Mouse (Mus musculus) NIH3T3 (cell line): ENCODE measurements around the gene Trp73.

Source experiments
- DNase-seq: peaks from one replicate; pipeline ENCODE4 v3.0.0-alpha.2; 2012; ENCODE audit warnings: low read depth

Trp73 gene

GRCm38 (mm10) chr4:154142211-154143040 lies 2.4 kb upstream of the Trp73 start, which contains the start of gene Wrap73:
TSS of gene Wrap73 (plus strand) at chr4:154142372.
- DNase-seq: peak; percentile 92

- no peak for DNase-seq
Measured at GRCm38 (mm10) chr4:154141009-154141867, 1.2 kb upstream of the Trp73 start.

DNA sequence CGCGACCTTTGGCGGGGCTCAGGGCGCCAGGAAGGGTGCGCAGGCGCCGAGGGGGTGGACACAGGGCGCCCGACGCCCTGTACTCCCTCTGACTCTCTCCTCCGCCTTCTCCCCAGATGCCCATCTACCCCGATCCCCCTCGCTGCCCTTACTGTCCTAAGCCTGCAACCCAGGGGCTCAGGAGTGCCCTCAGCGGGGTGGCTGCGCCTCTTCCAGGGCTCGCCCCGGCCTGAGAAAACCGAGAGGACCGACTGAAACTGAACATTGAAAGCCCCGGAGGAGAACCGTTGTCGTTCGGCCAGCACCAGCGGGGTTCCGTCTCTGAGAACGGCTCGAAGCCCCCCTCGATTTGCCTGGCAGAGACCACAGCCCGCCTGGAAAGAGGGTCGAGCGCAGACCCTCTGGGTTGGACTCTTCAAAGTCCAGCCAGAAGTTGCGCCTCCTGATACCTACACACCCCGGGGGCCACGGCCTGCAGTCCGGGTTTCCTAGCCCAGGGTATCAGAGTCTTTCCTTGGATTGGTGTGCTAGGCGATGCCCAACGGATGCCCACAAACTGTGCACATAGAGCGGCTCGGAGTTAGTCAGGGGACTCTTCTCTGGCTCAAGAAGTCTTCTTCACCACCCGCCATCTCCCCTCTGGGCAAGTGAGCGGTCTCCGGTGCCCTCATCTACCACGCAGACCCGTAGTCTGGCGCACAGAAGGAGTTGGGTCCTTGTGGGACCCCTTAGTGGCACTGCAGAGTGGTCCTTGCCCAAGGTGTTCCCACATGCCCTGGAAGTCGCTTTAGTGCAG lies 403 bp upstream of the Trp73 start:
- DNase-seq: no peak

DNA sequence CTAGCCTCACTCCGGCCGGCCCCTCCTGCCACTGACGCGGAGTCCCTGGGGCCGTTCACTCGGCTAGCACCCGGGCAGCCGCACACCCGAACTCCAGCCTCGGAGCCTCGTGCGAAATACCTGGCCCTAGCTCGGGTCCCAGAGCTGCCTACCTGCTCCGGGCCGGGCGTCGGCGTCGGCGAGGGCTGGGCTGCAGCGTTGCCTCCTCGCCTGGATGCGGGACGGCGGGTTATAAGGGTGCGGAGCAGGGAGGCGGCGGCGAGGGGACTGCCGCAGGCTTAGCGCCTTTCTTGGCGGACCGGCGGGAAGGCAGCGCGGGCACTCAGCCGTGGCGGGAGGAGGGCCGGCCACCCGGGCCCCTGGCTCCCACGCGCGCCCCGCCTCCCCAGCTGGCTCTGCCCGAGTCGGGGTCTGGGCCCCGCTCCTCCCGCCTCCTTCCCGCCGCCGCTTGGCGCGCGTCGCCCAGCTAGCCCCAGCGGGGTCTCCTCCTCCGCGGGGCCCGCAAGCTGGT lies 282 bp downstream of the Trp73 start:
- no peak for DNase-seq

- DNase-seq: no peak
Measured at GRCm38 (mm10) chr4:154137139-154137538, 2.9 kb downstream of the Trp73 start.

DNA sequence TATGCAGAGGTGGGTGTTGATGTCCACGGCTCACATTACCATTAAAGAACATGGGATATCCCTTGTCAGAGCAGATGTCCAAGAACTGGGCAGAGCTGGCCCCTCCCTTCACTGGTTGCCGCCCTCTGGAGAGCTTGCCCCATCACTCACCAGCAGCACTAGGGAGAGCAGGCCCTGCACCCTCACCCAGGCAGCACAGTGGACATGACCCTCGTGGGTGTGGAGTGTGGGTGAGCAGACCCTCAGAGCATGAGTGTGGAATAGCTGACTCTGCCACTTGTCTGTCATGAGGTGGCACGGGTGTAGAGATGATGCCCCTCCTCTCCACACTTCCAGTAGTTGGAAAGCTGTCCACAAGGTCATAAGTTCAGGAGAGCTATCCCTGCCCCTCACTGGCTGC lies 5.2 kb downstream of the Trp73 start:
- no peak for DNase-seq

DNA sequence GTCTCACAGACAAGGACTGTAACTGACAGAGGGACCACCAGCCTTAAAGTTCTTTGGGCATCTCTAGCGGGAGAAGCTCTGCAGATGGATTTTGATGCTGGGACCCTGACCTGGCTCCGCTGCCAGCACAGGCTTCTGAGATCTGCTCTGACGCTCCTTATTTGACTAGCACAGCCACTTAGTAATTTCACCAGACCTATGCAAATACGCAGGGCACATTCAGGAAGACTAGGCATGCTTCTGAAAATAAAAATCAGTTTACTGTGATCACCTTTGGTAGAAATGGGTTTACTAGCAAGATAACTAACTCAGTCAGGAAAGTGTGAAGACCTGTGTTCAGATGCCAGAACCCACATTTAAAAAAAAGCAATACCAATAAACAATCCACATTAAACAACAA lies 8.1 kb downstream of the Trp73 start:
- DNase-seq: no peak

DNA sequence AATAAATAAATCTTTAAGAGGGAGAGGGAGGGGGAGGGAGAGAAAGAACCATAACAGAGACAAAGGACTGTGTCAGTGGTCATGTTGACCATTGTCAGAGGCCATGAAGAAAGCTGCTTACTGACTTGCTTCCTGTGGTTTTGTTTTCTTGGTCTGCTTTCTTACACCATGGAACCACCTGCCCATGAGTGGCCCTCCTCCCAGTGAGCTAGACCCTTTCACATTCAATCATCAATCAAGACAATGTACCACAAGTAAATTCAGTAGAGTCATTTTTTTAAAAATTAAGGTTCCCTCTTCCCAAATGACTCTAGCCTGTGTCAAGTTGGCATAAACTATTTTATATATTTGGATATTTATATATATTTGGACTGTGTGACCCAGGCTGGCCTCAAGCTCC lies 10.1 kb downstream of the Trp73 start:
- no peak for DNase-seq

GRCm38 (mm10) chr4:154127273-154127672 lies 12.7 kb downstream of the Trp73 start:
- DNase-seq: no peak

GRCm38 (mm10) chr4:154125202-154125601 lies 14.8 kb downstream of the Trp73 start:
- DNase-seq: no peak

DNA sequence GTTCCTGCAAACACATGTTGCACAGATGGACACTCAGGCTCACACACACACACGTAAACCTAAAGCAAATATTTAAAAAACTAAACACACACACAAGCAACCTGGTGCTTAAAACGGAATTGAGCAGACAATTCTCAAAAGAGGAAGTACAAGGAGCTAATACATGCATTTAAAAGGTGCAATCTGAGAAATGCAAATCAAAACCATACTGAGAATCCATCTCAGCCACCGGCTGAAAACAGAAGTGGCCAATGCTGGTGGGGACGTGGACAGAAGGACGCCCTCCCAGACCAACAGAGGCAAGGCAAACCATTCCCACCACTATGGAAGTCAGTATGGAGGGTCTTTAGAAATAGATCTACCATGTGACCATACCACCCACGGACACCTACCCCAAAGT lies 16.5 kb downstream of the Trp73 start:
- DNase-seq: no peak

GRCm38 (mm10) chr4:154122374-154122773 lies 17.6 kb downstream of the Trp73 start:
- DNase-seq: no peak

DNA sequence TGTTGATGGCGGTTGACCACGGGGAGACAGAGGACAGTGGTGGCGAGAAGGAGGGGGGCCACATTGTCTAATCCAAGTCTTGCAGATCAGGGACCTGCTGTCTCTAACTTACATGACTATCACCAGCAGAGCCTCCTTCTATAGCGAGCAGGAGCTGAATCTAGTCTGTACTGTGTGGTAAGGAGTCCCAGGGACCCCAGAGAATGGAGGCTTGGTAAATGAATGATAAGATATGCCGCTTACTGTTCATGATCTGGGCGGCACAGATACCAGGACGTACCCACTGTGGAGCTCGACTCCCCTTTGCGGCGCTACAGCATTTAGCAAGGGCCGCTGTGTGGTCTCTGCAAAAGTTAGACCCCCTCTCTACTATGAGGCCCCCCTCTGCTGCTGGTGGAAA lies 18.2 kb downstream of the Trp73 start:
- DNase-seq: no peak

- no peak for DNase-seq
Measured at GRCm38 (mm10) chr4:154119208-154119607, 20.8 kb downstream of the Trp73 start.

DNA sequence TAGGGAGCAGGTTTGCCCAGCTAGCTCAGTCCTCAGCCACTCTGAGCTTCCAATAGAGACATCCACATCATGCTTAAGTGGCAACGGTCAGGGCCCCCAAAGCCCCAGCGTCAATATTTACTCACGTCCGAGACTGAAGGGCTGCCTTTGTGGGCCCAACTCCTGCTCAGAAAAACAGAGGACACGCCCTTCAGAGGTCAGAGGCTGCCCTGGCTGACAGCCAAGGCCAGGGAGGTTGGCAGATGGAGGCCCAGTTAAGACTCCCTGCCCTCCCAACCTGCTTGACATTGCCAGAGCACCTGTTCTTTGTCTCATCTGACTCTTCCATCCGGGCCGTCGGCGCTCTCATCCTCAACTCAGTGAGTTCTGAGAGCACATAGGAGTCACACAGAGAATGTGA lies 21.2 kb downstream of the Trp73 start:
- no peak for DNase-seq

GRCm38 (mm10) chr4:154116421-154116820 lies 23.6 kb downstream of the Trp73 start:
- DNase-seq: no peak

DNA sequence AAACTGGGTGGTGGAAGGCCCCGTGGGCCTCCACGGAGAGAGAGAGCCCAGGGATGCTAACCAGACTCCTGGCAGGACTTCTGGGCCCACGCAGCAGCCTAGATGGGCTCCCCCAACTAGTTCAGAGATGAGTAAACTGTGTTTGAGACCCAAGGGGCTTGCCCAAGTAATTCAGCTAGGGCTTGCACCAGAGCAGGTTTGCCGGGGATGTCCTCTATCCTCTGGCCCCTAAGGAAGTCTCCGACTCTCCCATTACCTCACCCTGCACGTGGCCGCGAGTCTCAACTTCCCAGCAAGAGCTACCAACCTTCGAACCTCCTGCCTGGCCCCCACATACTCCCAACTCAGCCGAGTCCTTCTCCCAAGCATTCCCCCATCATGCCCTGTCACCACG lies 30.2 kb downstream of the Trp73 start:
- DNase-seq: no peak

- peak; percentile 2 for DNase-seq
Measured at GRCm38 (mm10) chr4:154109216-154109849, 30.7 kb downstream of the Trp73 start.

DNA sequence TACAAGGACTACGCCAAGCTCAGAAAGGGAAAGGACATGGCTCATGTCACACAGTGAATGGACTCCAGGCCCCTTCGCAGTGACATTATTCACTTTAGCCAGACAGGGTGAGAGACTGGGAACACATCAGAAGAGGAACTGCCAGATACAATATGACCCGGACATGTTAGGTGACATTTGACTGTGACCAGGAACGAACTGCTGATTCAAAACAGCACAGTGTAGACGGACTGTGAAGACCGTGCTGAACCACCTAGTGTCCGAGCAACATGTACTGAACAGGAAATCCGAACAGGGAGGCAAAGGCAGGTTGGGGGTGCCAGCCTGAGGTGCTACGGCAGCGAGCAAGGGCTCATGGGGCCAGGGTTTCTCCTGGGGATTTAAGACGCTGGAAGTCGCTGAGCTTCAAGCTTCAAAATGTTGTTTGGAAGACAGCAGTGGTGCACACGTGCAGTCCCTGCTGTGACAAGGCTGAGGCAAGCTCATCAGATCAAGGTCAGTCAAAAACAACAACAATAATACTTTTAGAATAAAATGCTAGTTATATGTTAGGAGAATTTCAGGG lies 33.4 kb downstream of the Trp73 start:
- no peak for DNase-seq

- DNase-seq: peak; percentile 72
Measured at GRCm38 (mm10) chr4:154105381-154106001, 34.5 kb downstream of the Trp73 start.

DNA sequence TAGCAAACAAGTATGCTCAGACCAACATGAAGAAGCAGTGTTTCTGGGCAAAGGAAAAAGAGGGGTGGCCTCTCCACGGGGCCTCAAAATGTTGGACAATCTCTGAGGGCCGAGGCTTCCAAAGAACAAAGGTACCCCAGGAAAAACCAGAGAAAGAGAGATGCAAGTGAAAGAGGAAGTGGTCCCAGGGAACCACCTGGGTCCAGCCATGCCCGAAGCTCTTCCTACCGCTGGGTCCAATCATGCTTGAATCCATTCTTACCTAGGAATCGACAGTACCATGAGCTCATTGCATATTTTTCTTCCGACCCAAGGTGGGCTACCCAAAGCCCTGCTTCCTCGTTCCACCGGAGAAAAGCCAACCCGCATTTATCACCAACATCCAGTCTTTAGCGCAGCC lies 36.1 kb downstream of the Trp73 start:
- DNase-seq: no peak
